Mouse (Mus musculus) frontal cortex, postnatal 36 days (tissue): ENCODE data around the gene Hoxc5.

Experiments used
- DNase-seq, 2 experiments: peaks; one replicate each; pipeline ENCODE4 v3.0.0; 2022; ENCODE audit warnings: low spot score in 2 of 2

Gene Hoxc5

DNA sequence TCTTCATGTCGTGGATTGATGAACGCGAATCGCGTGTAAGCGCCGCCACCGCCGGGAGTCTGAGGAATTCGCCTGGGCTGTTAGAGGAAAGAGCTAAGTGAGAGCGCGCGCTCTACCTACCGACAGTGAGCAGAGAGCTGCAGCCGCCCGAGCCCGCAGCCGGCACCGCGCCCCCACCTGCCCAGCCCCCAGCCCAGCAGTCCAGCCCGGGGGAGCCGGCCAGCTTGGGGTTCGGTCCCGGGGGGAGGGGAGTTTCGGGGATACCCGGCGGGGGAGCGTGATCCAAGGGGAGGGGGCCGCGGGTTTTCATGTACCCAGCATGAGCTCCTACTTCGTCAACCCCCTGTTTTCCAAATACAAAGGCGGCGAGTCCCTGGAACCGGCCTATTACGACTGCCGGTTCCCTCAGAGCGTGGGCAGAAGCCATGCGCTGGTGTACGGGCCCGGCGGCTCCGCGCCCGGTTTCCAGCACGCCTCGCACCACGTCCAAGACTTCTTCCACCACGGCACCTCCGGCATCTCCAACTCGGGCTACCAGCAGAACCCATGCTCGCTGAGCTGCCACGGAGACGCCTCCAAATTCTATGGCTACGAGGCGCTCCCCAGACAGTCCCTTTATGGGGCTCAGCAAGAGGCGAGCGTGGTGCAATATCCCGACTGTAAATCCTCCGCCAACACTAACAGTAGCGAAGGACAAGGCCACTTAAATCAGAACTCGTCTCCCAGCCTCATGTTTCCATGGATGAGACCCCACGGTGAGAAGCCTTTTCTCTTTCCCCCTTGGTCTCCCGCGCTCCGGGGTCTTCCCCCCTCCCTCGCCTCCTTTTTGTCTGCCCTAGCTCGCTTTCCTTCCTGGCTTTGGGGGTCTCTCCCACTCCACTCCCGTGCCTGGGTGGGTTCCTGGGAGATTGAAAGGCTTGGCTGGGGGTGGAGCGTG is 23.5 kb downstream of the Hoxc5 start, which contains the start of gene Hoxc8:
Gene Hoxc8 (plus strand): TSS at position 147 of the 937 bp plus-strand sequence.
- no peak for DNase-seq

DNA sequence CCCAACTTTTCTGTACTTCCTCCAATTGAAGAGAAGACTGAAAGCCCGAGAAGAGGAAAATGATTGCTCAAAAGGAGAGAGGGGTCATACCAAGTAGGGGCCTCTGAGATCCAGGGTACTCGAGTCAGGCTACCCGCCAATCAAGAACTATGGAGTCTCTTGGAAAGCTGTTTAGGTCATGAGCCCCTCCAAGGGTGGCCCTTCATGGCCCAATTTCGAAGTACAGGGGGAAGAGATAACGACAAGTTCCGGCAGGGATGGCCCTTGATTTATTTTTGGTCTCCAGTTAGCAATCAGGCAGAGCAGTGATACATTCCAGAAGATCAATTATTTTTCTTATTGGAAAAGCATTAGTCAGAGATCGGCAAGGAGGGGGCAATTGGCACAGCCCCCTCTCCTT is 24.5 kb downstream of the Hoxc5 start:
- DNase-seq = no peak

DNA sequence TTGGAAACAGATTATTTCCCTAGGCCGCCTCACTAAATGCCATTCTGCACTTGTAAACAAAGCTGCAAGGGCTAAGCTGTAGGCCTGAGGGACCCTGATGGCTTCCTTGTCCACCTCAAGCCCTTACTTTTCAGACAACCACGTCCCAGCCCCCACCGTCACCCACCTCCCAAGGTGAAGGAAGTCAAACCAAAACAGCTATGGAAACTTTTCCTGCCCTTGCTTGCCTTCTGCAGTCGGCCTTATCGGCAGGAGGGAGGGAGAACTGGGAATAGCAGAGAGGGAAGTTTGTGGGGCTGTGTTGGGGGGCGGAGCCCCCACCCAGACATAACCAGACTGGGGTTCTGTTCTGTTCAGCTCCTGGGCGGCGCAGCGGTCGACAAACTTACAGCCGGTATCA is 25.0 kb downstream of the Hoxc5 start:
- no peak for DNase-seq

- no peak for DNase-seq
These were observed 25.6 kb downstream of the Hoxc5 start for GRCm38 (mm10) chr15:102992863-102993262.

- no peak for DNase-seq
These were observed 29.3 kb downstream of the Hoxc5 start for GRCm38 (mm10) chr15:102996548-102996947.

DNA sequence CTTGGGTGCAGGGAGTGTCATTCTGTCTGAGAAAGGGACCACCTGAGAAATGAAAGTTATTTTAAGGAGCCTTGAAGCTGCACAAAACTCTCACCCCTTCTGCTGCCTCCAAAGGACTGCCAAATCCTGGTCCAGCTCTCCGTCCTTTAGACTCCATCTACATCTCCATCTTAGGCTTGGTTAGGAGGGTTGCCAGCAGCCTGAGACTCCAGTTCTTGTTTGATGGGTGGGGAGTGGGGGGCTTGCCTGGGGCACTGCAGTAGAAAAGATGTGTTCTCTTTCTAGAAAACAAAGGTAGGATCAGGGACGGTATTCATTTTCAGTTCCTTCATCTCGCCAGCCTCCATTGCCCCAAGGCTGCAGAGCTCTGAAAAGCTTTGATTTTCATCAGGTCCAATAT is 30.2 kb downstream of the Hoxc5 start:
- DNase-seq = no peak

GRCm38 (mm10) chr15:102997939-102998355 is 30.7 kb downstream of the Hoxc5 start, which contains the start of gene Hoxc6:
Gene Hoxc6, plus strand, starts transcription at chr15:102998257.
- DNase-seq = no peak

- DNase-seq = no peak
These were observed 31.5 kb downstream of the Hoxc5 start for GRCm38 (mm10) chr15:102998608-102999182.

DNA sequence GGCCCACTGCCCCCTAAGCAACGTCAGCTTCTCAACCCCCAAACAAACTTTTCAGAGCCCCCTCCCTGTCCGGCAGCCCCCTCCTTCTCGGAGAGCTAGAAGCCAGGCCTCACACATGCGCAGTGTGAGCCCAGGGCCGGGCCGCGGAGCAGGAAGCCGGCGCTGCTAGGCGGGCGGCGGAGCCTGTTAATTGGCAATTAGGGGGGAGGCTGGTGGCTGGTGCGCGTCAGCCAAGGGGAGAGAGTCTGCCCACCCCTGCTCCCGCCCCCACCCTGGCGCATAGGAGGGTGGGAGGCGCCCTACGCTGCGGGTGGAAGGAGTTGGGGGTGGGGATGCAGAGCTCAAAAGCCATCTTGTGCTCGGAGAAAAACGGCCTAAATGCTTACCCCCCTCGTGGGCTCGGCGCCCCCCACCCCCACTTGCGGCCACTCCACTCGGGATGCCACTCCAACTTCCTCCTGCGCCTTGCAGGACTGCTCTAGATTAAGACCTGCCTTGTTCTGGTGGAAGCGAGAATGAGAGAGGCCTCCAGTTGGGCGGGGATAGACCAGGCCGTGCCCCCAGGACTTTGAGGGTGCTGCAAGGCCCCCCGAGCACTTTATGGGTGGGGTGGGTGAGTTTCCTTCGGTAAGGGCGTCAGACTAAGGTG is 32.1 kb downstream of the Hoxc5 start:
- DNase-seq = no peak

GRCm38 (mm10) chr15:102999955-103000354 is 32.7 kb downstream of the Hoxc5 start:
- DNase-seq = no peak

DNA sequence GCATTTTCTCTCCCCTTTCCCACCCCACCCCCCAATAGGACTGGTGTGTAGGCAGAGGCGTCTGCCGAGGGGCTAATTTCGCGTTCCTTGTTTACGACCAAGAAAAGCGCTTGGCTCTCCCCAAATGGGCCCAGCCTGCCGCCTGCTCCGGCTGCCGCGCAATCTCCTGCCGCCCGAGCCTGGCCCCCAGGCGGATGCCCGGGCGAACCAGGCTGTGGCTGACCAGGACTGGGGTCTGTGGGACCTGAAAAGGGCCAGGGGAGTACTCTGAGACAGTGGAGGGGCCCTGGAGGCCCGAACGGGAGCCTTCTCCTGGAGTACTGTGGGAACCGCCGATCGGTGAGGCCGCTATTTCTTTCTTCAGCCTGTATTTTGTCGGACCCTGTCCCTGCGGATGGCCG is 33.3 kb downstream of the Hoxc5 start:
- DNase-seq = no peak

DNA sequence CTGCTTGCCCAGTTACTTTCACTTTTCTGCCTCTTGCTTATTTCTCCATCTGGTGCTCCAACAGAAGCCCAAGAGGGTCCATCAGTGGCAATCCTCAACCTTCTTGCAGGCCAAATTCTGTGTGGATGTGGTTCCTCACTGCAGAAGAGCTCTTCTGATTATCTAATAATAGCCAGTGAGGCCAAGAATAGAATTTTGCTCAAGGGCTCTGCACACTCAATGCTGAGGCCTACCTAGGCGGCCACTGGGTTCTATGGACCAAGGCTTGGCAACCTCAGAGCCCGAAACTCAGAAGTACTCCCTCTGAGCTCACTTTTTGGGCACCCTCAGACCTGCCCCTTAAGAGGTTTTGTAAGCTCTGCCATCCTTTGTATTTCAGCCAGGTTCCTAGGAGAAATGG is 34.1 kb downstream of the Hoxc5 start:
- no peak for DNase-seq

DNA sequence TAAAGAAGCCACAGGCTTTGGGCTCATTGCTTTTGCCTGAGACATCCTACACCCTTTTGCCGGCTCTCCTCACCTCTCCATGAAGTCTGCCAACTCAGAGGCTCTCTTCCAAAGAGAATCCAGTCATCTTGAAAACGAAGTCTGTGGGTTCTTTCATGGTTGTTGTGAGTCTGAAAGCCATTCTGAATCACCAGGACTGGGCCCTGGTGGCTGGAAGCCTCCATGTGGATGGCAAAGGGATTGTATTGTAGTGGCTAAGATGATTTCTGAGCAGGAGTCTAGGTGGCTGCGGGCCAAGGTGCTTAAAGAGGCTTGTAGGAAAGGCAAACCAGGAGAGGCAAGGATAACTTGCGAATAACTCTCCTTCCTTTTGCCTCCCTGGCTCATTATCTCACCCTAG is 34.9 kb downstream of the Hoxc5 start:
- no peak for DNase-seq

DNA sequence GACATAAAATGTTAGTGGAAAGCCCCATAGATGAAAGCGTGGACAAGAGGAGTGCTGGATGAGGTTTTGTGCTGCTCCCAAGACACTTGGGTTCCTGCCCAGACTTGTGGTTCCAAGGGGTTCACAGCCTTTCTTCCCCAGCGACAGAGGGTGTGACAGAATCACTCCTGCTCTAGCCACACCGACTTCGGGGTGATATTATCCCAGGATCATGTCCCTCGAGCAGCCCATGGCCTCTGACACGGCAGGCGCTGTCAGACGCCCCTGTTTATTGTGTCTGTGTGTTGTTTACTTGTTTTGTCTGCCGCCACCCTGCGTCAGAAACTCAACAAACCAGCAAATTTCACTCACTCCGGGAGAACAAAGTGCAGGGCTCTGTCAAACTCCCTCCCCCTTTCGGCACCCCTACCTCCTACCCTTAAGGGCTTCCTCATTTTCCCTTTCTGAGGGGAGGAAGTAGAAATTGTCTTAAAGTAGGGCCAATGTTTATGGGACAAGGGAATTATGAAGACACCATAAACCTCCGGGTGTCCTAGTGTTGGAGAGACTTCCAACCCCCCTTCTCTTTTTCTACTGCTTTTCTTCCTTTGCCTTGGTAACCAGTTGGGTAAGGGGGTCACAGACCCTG is 35.7 kb downstream of the Hoxc5 start:
- DNase-seq = no peak

GRCm38 (mm10) chr15:103005308-103005707 is 38.1 kb downstream of the Hoxc5 start:
- no peak for DNase-seq

DNA sequence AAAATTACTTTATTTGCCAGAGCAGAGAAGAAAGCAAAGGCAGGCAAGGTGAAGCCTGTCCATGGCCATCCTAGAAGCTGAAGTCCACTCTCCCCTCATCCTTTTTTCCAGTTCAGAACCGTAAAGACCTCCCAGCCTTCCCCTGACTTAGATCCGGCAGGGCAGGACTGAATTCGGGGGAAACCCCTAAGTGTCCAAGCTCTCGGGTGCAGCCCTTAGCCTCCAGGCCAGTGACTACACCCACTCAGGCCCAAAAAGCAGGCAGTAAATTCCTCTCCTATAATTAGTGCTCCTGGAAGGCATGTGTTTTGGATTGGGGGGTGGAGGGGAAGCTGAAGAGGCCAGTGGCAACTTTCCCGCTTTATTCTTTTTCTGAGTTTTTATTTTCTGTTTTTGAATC is 38.6 kb downstream of the Hoxc5 start:
- DNase-seq = no peak

- DNase-seq = no peak
These were observed 39.1 kb downstream of the Hoxc5 start for GRCm38 (mm10) chr15:103006326-103006725.

DNA sequence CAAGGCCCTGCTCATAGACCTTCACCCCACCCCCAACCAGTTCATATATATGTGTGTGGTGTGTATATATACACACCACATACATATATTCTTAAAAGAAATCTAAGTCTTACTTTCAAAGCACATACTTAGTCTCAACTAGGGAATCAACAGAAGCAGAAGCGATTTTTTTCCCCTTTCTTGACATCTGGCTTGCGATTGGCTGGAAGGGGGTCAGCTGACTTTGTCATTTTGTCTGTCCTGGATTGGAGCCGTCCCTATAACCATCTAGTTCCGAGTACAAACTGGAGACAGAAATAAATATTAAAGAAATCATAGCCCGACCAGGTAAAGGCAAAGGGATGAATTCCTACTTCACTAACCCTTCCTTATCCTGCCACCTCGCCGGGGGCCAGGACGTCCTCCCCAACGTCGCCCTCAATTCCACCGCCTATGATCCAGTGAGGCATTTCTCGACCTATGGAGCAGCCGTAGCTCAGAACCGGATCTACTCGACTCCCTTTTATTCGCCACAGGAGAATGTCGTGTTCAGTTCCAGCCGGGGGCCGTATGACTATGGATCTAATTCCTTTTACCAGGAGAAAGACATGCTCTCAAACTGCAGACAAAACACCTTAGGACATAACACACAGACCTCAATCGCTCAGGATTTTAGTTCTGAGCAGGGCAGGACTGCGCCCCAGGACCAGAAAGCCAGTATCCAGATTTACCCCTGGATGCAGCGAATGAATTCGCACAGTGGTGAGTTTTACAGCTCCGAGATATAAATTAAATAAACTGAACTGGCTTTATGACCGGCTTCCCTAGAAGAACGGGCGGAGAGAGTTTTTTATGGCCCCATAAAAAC is 42.2 kb downstream of the Hoxc5 start:
- DNase-seq = no peak

GRCm38 (mm10) chr15:103010112-103010846 is 43.0 kb downstream of the Hoxc5 start:
- DNase-seq = no peak

GRCm38 (mm10) chr15:103010847-103011555 is 43.8 kb downstream of the Hoxc5 start:
- DNase-seq = no peak
